Mouse (Mus musculus) neutrophil, adult 5-6 weeks (primary cell): ENCODE measurements around the gene Hmgb2. TPM values are rescaled to one million over a fixed set of nuclear protein-coding genes. Genes with fewer than 3 reads are reported as not detected.
A peak's percentile ranks its signal among the peaks of the same experiment; 100 is the strongest.

Experiments
- ATAC-seq: fragments of 151-379, 151-347 bp; 2 replicates; pipeline ENCODE4 v1.8.0; 2017; ENCODE audit warnings: mild to moderate bottlenecking, moderate TSS enrichment; ENCODE audit not compliant: insufficient number of reproducible peaks, poor library complexity, low FRiP score, severe bottlenecking; ENCODE audit errors: extremely low read depth
- total RNA-seq: library from RNA; stranded (forward); fragments of 200-1000 nt; gene quantifications from 2 replicates; pipeline ENCODE4 v1.2.3, GENCODE M21; 2017

Hmgb2 gene
- total RNA-seq, result 263 and 277 TPM in 2 replicates

GRCm38 (mm10) chr8:57511316-57512118 lies at the start of gene Hmgb2:
Hmgb2 (plus strand) TSS chr8:57511907.
- ATAC-seq, result peak; percentile 97

GRCm38 (mm10) chr8:57462839-57463238 lies 48.9 kb upstream of the Hmgb2 start:
- ATAC-seq, result peak; percentile 84

- ATAC-seq, result no peak
Observed at GRCm38 (mm10) chr8:57463757-57464156, 48.0 kb upstream of the Hmgb2 start.

- no peak for ATAC-seq
Observed at GRCm38 (mm10) chr8:57468624-57469023, 43.1 kb upstream of the Hmgb2 start.

- ATAC-seq, result no peak
Observed at GRCm38 (mm10) chr8:57470863-57471262, 40.8 kb upstream of the Hmgb2 start.

GRCm38 (mm10) chr8:57473751-57474150 lies 38.0 kb upstream of the Hmgb2 start:
- no peak for ATAC-seq

GRCm38 (mm10) chr8:57478406-57478805 lies 33.3 kb upstream of the Hmgb2 start:
- ATAC-seq, result no peak

- ATAC-seq, result no peak
Observed at GRCm38 (mm10) chr8:57479700-57480099, 32.0 kb upstream of the Hmgb2 start.

- ATAC-seq, result no peak
Observed at GRCm38 (mm10) chr8:57480606-57481005, 31.1 kb upstream of the Hmgb2 start.

- peak; percentile 7; the same call in 1 of the 2 replicates for ATAC-seq
Observed at GRCm38 (mm10) chr8:57486491-57487440, 24.9 kb upstream of the Hmgb2 start.

GRCm38 (mm10) chr8:57487441-57488155 lies 24.1 kb upstream of the Hmgb2 start, which contains the start of gene Sap30:
Sap30 (minus strand) TSS chr8:57487860.
- peak; percentile 96 for ATAC-seq

- ATAC-seq, result peak; percentile 45
Observed at GRCm38 (mm10) chr8:57488312-57488765, 23.4 kb upstream of the Hmgb2 start.

- no peak for ATAC-seq
Observed at GRCm38 (mm10) chr8:57489366-57489765, 22.3 kb upstream of the Hmgb2 start.

- ATAC-seq, result no peak
Observed at GRCm38 (mm10) chr8:57489896-57490295, 21.8 kb upstream of the Hmgb2 start.

- no peak for ATAC-seq
Observed at GRCm38 (mm10) chr8:57491873-57492272, 19.8 kb upstream of the Hmgb2 start.

GRCm38 (mm10) chr8:57498494-57498846 lies 13.2 kb upstream of the Hmgb2 start:
- ATAC-seq, result no peak

- no peak for ATAC-seq
Observed at GRCm38 (mm10) chr8:57498847-57499511, 12.7 kb upstream of the Hmgb2 start.

- peak; percentile 94 for ATAC-seq
Observed at GRCm38 (mm10) chr8:57503641-57504040, 8.1 kb upstream of the Hmgb2 start.
